Mouse (Mus musculus) kidney, adult 2 months (tissue): Measurements from ENCODE around the gene Fam13a. TPM values are rescaled to one million over a fixed set of nuclear protein-coding genes. Genes with fewer than 3 reads are reported as not detected.

Experiments
- DNase-seq: peaks from one replicate; pipeline ENCODE4 v3.0.0; 2021
- H3K27ac ChIP-seq: fragments of 200-500 bp; 2 replicates; pipeline ENCODE4 v1.5.1; 2012; ENCODE audit warnings: low read depth, low read length, control low read depth, inconsistent platforms; ENCODE audit not compliant: insufficient read depth
- H3K27me3 ChIP-seq: fragments of 200-500 bp; replicated peaks from 2 replicates; pipeline ENCODE4 v1.6.1; 2012; ENCODE audit warnings: mild to moderate bottlenecking, moderate library complexity, low read length, inconsistent platforms; ENCODE audit not compliant: control insufficient read depth, insufficient read depth
- H3K36me3 ChIP-seq: fragments of 200-500 bp; 2 replicates; pipeline ENCODE4 v1.6.1; 2012; ENCODE audit warnings: mild to moderate bottlenecking, moderate library complexity, low read length, inconsistent platforms; ENCODE audit not compliant: control insufficient read depth, insufficient read depth
- H3K4me1 ChIP-seq: fragments of 200-500 bp; 2 replicates; pipeline ENCODE4 v1.6.1; 2011; ENCODE audit warnings: low read length; ENCODE audit not compliant: control insufficient read depth, insufficient read depth
- H3K4me3 ChIP-seq: fragments of 200-500 bp; 2 replicates; pipeline ENCODE4 v1.5.1; 2011; ENCODE audit warnings: mild to moderate bottlenecking, low read depth, low read length, control low read depth; ENCODE audit not compliant: insufficient read depth
- CTCF ChIP-seq: fragments of 200-500 bp; conservative IDR thresholded peaks from 2 replicates; pipeline ENCODE4 v1.5.1; 2011; ENCODE audit warnings: low read depth, mild to moderate bottlenecking, control low read depth, low read length, moderate library complexity, mixed read lengths; ENCODE audit not compliant: insufficient read depth, insufficient read length
- POLR2A ChIP-seq: fragments of 200-500 bp; IDR thresholded peaks from one replicate; pipeline ENCODE4 v1.6.1; 2011; ENCODE audit warnings: low read depth, low read length, control low read depth
- WGBS: fragments of 180-500 bp; shearing (Covaris S2); methylation state at CpG from one replicate; pipeline ENCODE4 v1.1.7; 2018; 5-methylcytosine and 5-hydroxymethylcytosine counted together
- polyA plus RNA-seq: library from polyadenylated mRNA; depleted of rRNA; stranded (reverse); fragments of >200 nt; gene quantifications from 2 replicates; pipeline ENCODE4 v1.2.3, GENCODE M21; 2012

Fam13a gene
- polyA plus RNA-seq, 1 experiment = 22.5 TPM

- WGBS = 38% methylated on average over 2 of the region's 2 CpGs
- H3K36me3 ChIP-seq = no peaks in the 10 kb centered on the region; the same call in 1 of the 2 replicates
- no peaks in the 10 kb centered on the region for H3K27me3 ChIP-seq
- peaks cover 13% of the 10 kb centered on the region; the same call in 1 of the 2 replicates for H3K4me1 ChIP-seq
- DNase-seq = peak; percentile 25
- peak overlapping the region; percentile 21 for H3K4me3 ChIP-seq
- TF ChIP-seq POLR2A (no peak), CTCF (no peak)
- H3K27ac ChIP-seq = peak overlapping the region; percentile 80
Observed at GRCm38 (mm10) chr6:59022621-59023020, 1.7 kb downstream of the Fam13a start.

GRCm38 (mm10) chr6:59020346-59020745 lies 4.0 kb downstream of the Fam13a start:
- Histone ChIP-seq H3K27ac (no peak overlapping the region), H3K4me3 (no peak overlapping the region), H3K27me3 (no peaks in the 10 kb centered on the region), H3K36me3 (no peaks in the 10 kb centered on the region; the same call in 1 of the 2 replicates), H3K4me1 (peaks cover 16% of the 10 kb centered on the region)
- WGBS = 44% methylated on average over 2 of the region's 2 CpGs
- DNase-seq = peak; percentile 68
- peak; percentile 90 for TF ChIP-seq CTCF
- TF ChIP-seq POLR2A = no peak

GRCm38 (mm10) chr6:59019847-59020246 lies 4.5 kb downstream of the Fam13a start:
- Histone ChIP-seq H3K36me3 (no peaks in the 10 kb centered on the region; the same call in 1 of the 2 replicates), H3K4me3 (no peak overlapping the region), H3K27ac (no peak overlapping the region), H3K4me1 (peaks cover 17% of the 10 kb centered on the region), H3K27me3 (no peaks in the 10 kb centered on the region)
- TF ChIP-seq POLR2A (no peak), CTCF (no peak)
- WGBS = 33% methylated on average over 1 of the region's 1 CpGs
- no peak for DNase-seq

- TF ChIP-seq POLR2A = no peak
- Histone ChIP-seq H3K27ac (no peak overlapping the region), H3K4me1 (peaks cover 16% of the 10 kb centered on the region), H3K4me3 (no peak overlapping the region), H3K36me3 (no peaks in the 10 kb centered on the region), H3K27me3 (no peaks in the 10 kb centered on the region)
- 75% methylated on average over 1 of the region's 1 CpGs for WGBS
- no peak for DNase-seq
Observed at GRCm38 (mm10) chr6:59016336-59016832, 8.0 kb downstream of the Fam13a start.

GRCm38 (mm10) chr6:59014760-59015159 lies 9.6 kb downstream of the Fam13a start:
- DNase-seq = no peak
- no peaks in the 10 kb centered on the region for H3K27me3 ChIP-seq
- WGBS = 79% methylated on average over 2 of the region's 2 CpGs
- no peaks in the 10 kb centered on the region for H3K36me3 ChIP-seq
- no peak overlapping the region for H3K27ac ChIP-seq
- peaks cover 13% of the 10 kb centered on the region for H3K4me1 ChIP-seq
- no peak for TF ChIP-seq CTCF
- no peak for TF ChIP-seq POLR2A
- no peak overlapping the region for H3K4me3 ChIP-seq

GRCm38 (mm10) chr6:59014088-59014759 lies 10.1 kb downstream of the Fam13a start:
- H3K36me3 ChIP-seq = no peaks in the 10 kb centered on the region
- H3K4me3 ChIP-seq = no peak overlapping the region
- peak overlapping the region; percentile 51; the same call in 1 of the 2 replicates for H3K27ac ChIP-seq
- 46% methylated on average over 8 of the region's 8 CpGs for WGBS
- DNase-seq = peak; percentile 78
- no peaks in the 10 kb centered on the region for H3K27me3 ChIP-seq
- H3K4me1 ChIP-seq = peaks cover 10% of the 10 kb centered on the region
- no peak for TF ChIP-seq POLR2A

- H3K4me1 ChIP-seq = peaks cover 10% of the 10 kb centered on the region
- H3K36me3 ChIP-seq = no peaks in the 10 kb centered on the region
- no peak overlapping the region for H3K4me3 ChIP-seq
- H3K27ac ChIP-seq = no peak overlapping the region
- 97% methylated on average over 3 of the region's 3 CpGs for WGBS
- DNase-seq = no peak
- no peak for TF ChIP-seq POLR2A
- no peak for TF ChIP-seq CTCF
- H3K27me3 ChIP-seq = no peaks in the 10 kb centered on the region
Observed at GRCm38 (mm10) chr6:59010792-59011191, 13.6 kb downstream of the Fam13a start.

GRCm38 (mm10) chr6:59004630-59005029 lies 19.7 kb downstream of the Fam13a start:
- TF ChIP-seq CTCF = no peak
- no peak for TF ChIP-seq POLR2A
- Histone ChIP-seq H3K27ac (no peak overlapping the region), H3K4me1 (peaks cover under 1% of the 10 kb centered on the region), H3K36me3 (no peaks in the 10 kb centered on the region), H3K27me3 (no peaks in the 10 kb centered on the region), H3K4me3 (no peak overlapping the region)
- no peak for DNase-seq
- WGBS = 74% methylated on average over 5 of the region's 5 CpGs
